Mouse (Mus musculus): ENCODE data around the gene Cfap44. TPM values are rescaled to one million over a fixed set of nuclear protein-coding genes. Genes with fewer than 3 reads are reported as not detected.

Gene Cfap44
- polyA plus RNA-seq, 1 experiment from 2014 or later: 0.81 TPM

DNA sequence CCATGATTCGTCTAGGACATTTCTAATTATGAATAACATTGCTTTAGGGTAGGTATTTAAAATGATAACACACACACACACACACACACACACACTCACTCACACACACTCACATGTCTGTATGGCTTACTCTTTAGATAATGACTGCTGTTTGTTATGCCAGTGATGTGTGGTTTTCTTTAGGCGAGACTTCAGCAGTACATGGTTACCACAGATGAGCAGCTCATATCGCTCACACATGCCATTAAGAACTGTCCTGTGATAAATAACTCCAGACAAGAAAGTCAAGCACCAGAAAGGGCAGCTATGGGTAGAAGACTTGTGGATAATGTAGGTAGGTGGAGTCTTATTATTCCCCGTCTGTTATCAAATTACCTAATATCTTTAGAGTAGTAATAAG, 19.1 kb upstream of the Cfap44 start:
- H3K9ac ChIP-seq (ENCODE audit: low read length): no peak overlapping the region
- no peak for ATAC-seq (ENCODE audit: insufficient number of reproducible peaks, low FRiP score, low TSS enrichment, low read depth)
- WGBS: 95% methylated on average over 4 of the region's 4 CpGs
- H3K4me3 ChIP-seq (ENCODE audit: low read depth, low read length): no peak overlapping the region
- H3K4me1 ChIP-seq (ENCODE audit: control insufficient read depth, insufficient read depth, low read length): no peaks in the 10 kb centered on the region
- H3K36me3 ChIP-seq (ENCODE audit: control insufficient read depth, insufficient read depth, low read length): no peaks in the 10 kb centered on the region; the same call in 1 of the 2 replicates
- DNase-seq (ENCODE audit: low spot score): no peak
- no peaks in the 10 kb centered on the region for H3K27me3 ChIP-seq (ENCODE audit: control insufficient read depth, insufficient read depth, low read length)
- no peak overlapping the region for H3K4me2 ChIP-seq (ENCODE audit: low read depth, severe bottlenecking)
- no peaks in the 10 kb centered on the region for H3K9me3 ChIP-seq (ENCODE audit: control insufficient read depth, low read length)
- H3K27ac ChIP-seq (replicated peaks; ENCODE audit: low read depth, low read length): no peak overlapping the region

DNA sequence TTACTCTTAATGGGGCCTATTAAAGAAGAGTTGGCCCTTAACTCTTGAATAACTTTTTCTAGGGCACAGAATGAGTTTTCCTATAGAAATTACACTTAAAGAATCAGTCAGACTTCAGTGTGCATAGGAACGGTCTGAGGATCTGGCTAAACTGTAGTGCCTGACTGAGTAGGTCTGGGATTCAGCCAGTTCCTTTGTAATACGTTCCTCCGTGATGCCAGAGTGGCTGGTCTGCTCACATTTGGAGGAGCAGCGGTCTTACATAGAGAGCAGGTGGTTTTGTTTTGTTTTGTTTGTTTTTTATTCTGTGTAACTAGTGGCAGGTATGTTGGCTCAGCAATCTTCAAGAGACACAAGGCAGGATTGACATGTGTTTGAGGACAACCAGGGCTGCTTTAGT, 14.6 kb upstream of the Cfap44 start:
- H3K4me2 ChIP-seq (ENCODE audit: low read depth, severe bottlenecking): no peak overlapping the region
- H3K27me3 ChIP-seq (ENCODE audit: control insufficient read depth, insufficient read depth, low read length): no peaks in the 10 kb centered on the region
- 52% methylated on average over 4 of the region's 4 CpGs for WGBS
- no peak overlapping the region for H3K27ac ChIP-seq (replicated peaks; ENCODE audit: low read depth, low read length)
- no peaks in the 10 kb centered on the region for H3K36me3 ChIP-seq (ENCODE audit: control insufficient read depth, insufficient read depth, low read length)
- DNase-seq (ENCODE audit: low spot score): peak; percentile 19
- no peak overlapping the region for H3K4me3 ChIP-seq (ENCODE audit: low read depth, low read length)
- no peaks in the 10 kb centered on the region for H3K9me3 ChIP-seq (ENCODE audit: control insufficient read depth, low read length)
- H3K9ac ChIP-seq (ENCODE audit: low read length): no peak overlapping the region
- no peaks in the 10 kb centered on the region for H3K4me1 ChIP-seq (ENCODE audit: control insufficient read depth, insufficient read depth, low read length)
- no peak for ATAC-seq (ENCODE audit: insufficient number of reproducible peaks, low FRiP score, low TSS enrichment, low read depth)

GRCm38 (mm10) chr16:44381578-44381977, 13.0 kb upstream of the Cfap44 start:
- H3K4me3 ChIP-seq (ENCODE audit: low read depth, low read length): no peak overlapping the region
- no peak overlapping the region for H3K9ac ChIP-seq (ENCODE audit: low read length)
- DNase-seq (ENCODE audit: low spot score) (peak; percentile 20), ATAC-seq (ENCODE audit: insufficient number of reproducible peaks, low FRiP score, low TSS enrichment, low read depth) (no peak)
- H3K27me3 ChIP-seq (ENCODE audit: control insufficient read depth, insufficient read depth, low read length): no peaks in the 10 kb centered on the region
- H3K27ac ChIP-seq (replicated peaks; ENCODE audit: low read depth, low read length): no peak overlapping the region
- 23% methylated on average over 5 of the region's 5 CpGs for WGBS
- no peaks in the 10 kb centered on the region for H3K9me3 ChIP-seq (ENCODE audit: control insufficient read depth, low read length)
- H3K4me2 ChIP-seq (ENCODE audit: low read depth, severe bottlenecking): no peak overlapping the region
- no peaks in the 10 kb centered on the region for H3K4me1 ChIP-seq (ENCODE audit: control insufficient read depth, insufficient read depth, low read length)
- H3K36me3 ChIP-seq (ENCODE audit: control insufficient read depth, insufficient read depth, low read length): peaks cover 3% of the 10 kb centered on the region; the same call in 1 of the 2 replicates

DNA sequence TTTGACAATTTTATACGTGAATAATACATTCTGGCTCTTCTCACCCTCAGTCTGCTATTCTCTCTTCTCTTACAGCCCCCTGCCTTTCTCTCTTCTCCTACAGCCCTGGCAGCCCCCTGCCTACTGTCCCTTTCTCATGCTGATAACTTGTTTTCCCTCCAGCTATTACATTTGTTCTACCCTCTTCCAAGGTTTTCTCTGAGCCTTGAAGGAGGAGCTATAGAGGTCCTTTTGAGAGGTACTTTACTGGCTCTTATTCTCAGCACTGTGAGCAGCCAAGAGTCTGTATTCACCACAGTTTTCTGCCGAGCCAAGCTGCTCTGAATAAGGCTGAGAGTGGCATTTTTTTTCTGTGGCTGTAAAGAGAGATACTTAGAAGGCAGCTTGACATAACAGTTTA, 11.0 kb upstream of the Cfap44 start:
- no peaks in the 10 kb centered on the region for H3K9me3 ChIP-seq (ENCODE audit: control insufficient read depth, low read length)
- no peak overlapping the region for H3K9ac ChIP-seq (ENCODE audit: low read length)
- no peak overlapping the region for H3K4me3 ChIP-seq (ENCODE audit: low read depth, low read length)
- WGBS: 60% methylated on average over 2 of the region's 2 CpGs
- no peaks in the 10 kb centered on the region for H3K4me1 ChIP-seq (ENCODE audit: control insufficient read depth, insufficient read depth, low read length)
- no peaks in the 10 kb centered on the region for H3K27me3 ChIP-seq (ENCODE audit: control insufficient read depth, insufficient read depth, low read length)
- ATAC-seq (ENCODE audit: insufficient number of reproducible peaks, low FRiP score, low TSS enrichment, low read depth): no peak
- no peak overlapping the region for H3K27ac ChIP-seq (replicated peaks; ENCODE audit: low read depth, low read length)
- H3K4me2 ChIP-seq (ENCODE audit: low read depth, severe bottlenecking): no peak overlapping the region
- H3K36me3 ChIP-seq (ENCODE audit: control insufficient read depth, insufficient read depth, low read length): peaks cover 3% of the 10 kb centered on the region; the same call in 1 of the 2 replicates
- DNase-seq (ENCODE audit: low spot score): peak; percentile 18

GRCm38 (mm10) chr16:44384251-44384650, 10.3 kb upstream of the Cfap44 start:
- Histone ChIP-seq H3K27me3 (ENCODE audit: control insufficient read depth, insufficient read depth, low read length) (no peaks in the 10 kb centered on the region), H3K4me1 (ENCODE audit: control insufficient read depth, insufficient read depth, low read length) (no peaks in the 10 kb centered on the region), H3K4me2 (ENCODE audit: low read depth, severe bottlenecking) (no peak overlapping the region), H3K36me3 (ENCODE audit: control insufficient read depth, insufficient read depth, low read length) (peaks cover 4% of the 10 kb centered on the region; the same call in 1 of the 2 replicates), H3K9ac (ENCODE audit: low read length) (no peak overlapping the region), H3K4me3 (ENCODE audit: low read depth, low read length) (no peak overlapping the region), H3K27ac (replicated peaks; ENCODE audit: low read depth, low read length) (no peak overlapping the region), H3K9me3 (ENCODE audit: control insufficient read depth, low read length) (no peaks in the 10 kb centered on the region)
- ATAC-seq (ENCODE audit: insufficient number of reproducible peaks, low FRiP score, low TSS enrichment, low read depth) (no peak), DNase-seq (ENCODE audit: low spot score) (peak; percentile 16)
- WGBS: 97% methylated on average over 1 of the region's 1 CpGs

- ATAC-seq (ENCODE audit: insufficient number of reproducible peaks, low FRiP score, low TSS enrichment, low read depth) (no peak), DNase-seq (ENCODE audit: low spot score) (peak; percentile 62)
- Histone ChIP-seq H3K9ac (ENCODE audit: low read length) (no peak overlapping the region), H3K4me2 (ENCODE audit: low read depth, severe bottlenecking) (no peak overlapping the region), H3K4me3 (ENCODE audit: low read depth, low read length) (no peak overlapping the region), H3K36me3 (ENCODE audit: control insufficient read depth, insufficient read depth, low read length) (peaks cover 2% of the 10 kb centered on the region; the same call in 1 of the 2 replicates), H3K27me3 (ENCODE audit: control insufficient read depth, insufficient read depth, low read length) (no peaks in the 10 kb centered on the region), H3K4me1 (ENCODE audit: control insufficient read depth, insufficient read depth, low read length) (0 out of 2 replicates have a peak, but pooled peaks cover 7% of the 10 kb centered on the region), H3K27ac (replicated peaks; ENCODE audit: low read depth, low read length) (no peak overlapping the region), H3K9me3 (ENCODE audit: control insufficient read depth, low read length) (no peaks in the 10 kb centered on the region)
- 42% methylated on average over 9 of the region's 9 CpGs for WGBS
These were observed 2.6 kb upstream of the Cfap44 start for GRCm38 (mm10) chr16:44391877-44392548.

- H3K9me3 ChIP-seq (ENCODE audit: control insufficient read depth, low read length): no peaks in the 10 kb centered on the region
- no peak overlapping the region for H3K9ac ChIP-seq (ENCODE audit: low read length)
- no peaks in the 10 kb centered on the region for H3K4me1 ChIP-seq (ENCODE audit: control insufficient read depth, insufficient read depth, low read length)
- H3K4me3 ChIP-seq (ENCODE audit: low read depth, low read length): no peak overlapping the region
- DNase-seq (ENCODE audit: low spot score): no peak
- ATAC-seq (ENCODE audit: insufficient number of reproducible peaks, low FRiP score, low TSS enrichment, low read depth): no peak
- H3K27ac ChIP-seq (replicated peaks; ENCODE audit: low read depth, low read length): no peak overlapping the region
- no peaks in the 10 kb centered on the region for H3K36me3 ChIP-seq (ENCODE audit: control insufficient read depth, insufficient read depth, low read length)
- WGBS: 93% methylated on average over 5 of the region's 5 CpGs
- no peak overlapping the region for H3K4me2 ChIP-seq (ENCODE audit: low read depth, severe bottlenecking)
- H3K27me3 ChIP-seq (ENCODE audit: control insufficient read depth, insufficient read depth, low read length): no peaks in the 10 kb centered on the region
These were observed 10.3 kb downstream of the Cfap44 start for GRCm38 (mm10) chr16:44404933-44405332.

DNA sequence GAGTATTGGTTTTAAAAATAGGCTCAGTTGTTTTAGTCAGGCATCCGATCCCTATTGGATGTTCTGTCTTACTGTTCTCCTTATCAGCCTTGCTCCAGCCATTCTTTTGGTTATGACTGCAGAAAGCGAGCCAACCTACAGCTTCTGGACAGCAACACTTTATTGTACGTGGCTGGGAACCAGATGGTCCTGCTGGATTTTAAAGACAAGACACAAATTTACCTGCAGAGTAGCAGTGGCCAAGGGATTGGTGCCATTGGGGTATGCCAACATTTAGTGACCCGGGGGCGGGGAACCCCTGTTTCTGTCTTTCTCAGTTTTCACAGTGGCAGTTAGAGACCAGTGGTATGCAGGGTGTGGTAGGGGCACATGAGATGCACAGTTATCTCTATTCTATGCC, 12.6 kb downstream of the Cfap44 start:
- DNase-seq (ENCODE audit: low spot score) (no peak), ATAC-seq (ENCODE audit: insufficient number of reproducible peaks, low FRiP score, low TSS enrichment, low read depth) (no peak)
- Histone ChIP-seq H3K27me3 (ENCODE audit: control insufficient read depth, insufficient read depth, low read length) (no peaks in the 10 kb centered on the region), H3K4me2 (ENCODE audit: low read depth, severe bottlenecking) (no peak overlapping the region), H3K4me1 (ENCODE audit: control insufficient read depth, insufficient read depth, low read length) (no peaks in the 10 kb centered on the region), H3K27ac (replicated peaks; ENCODE audit: low read depth, low read length) (no peak overlapping the region), H3K36me3 (ENCODE audit: control insufficient read depth, insufficient read depth, low read length) (no peaks in the 10 kb centered on the region), H3K4me3 (ENCODE audit: low read depth, low read length) (no peak overlapping the region), H3K9me3 (ENCODE audit: control insufficient read depth, low read length) (no peaks in the 10 kb centered on the region), H3K9ac (ENCODE audit: low read length) (no peak overlapping the region)
- WGBS: 82% methylated on average over 5 of the region's 5 CpGs

- WGBS: 88% methylated on average over 2 of the region's 2 CpGs
- ATAC-seq (ENCODE audit: insufficient number of reproducible peaks, low FRiP score, low TSS enrichment, low read depth): no peak
- no peak overlapping the region for H3K4me2 ChIP-seq (ENCODE audit: low read depth, severe bottlenecking)
- no peaks in the 10 kb centered on the region for H3K4me1 ChIP-seq (ENCODE audit: control insufficient read depth, insufficient read depth, low read length)
- H3K27ac ChIP-seq (replicated peaks; ENCODE audit: low read depth, low read length): no peak overlapping the region
- H3K9ac ChIP-seq (ENCODE audit: low read length): no peak overlapping the region
- no peak for DNase-seq (ENCODE audit: low spot score)
- H3K36me3 ChIP-seq (ENCODE audit: control insufficient read depth, insufficient read depth, low read length): no peaks in the 10 kb centered on the region
- no peak overlapping the region for H3K4me3 ChIP-seq (ENCODE audit: low read depth, low read length)
- no peaks in the 10 kb centered on the region for H3K27me3 ChIP-seq (ENCODE audit: control insufficient read depth, insufficient read depth, low read length)
- H3K9me3 ChIP-seq (ENCODE audit: control insufficient read depth, low read length): no peaks in the 10 kb centered on the region
These were observed 13.7 kb downstream of the Cfap44 start for GRCm38 (mm10) chr16:44408290-44408689.
